Mouse (Mus musculus) CH12.LX (cell line): ENCODE data around the gene Pgls.

ENCODE experiments used
- CHD2 ChIP-seq: IDR thresholded peaks from 2 replicates; pipeline ENCODE4 v1.6.1; 2011; ENCODE audit warnings: low read length, improper control_type of control experiment
- CTCF ChIP-seq, 2 experiments: IDR thresholded peaks in 1 of 2; conservative IDR thresholded peaks in 1 of 2; 2 replicates each; pipeline ENCODE4 v1.5.1; 2011 to 2012; ENCODE audit warnings: low read depth in 2 of 2, low read length in 2 of 2, improper control_type of control experiment in 1 of 2, inconsistent platforms in 1 of 2, mild to moderate bottlenecking in 1 of 2, moderate library complexity in 1 of 2
- EP300 ChIP-seq: IDR thresholded peaks from 2 replicates; pipeline ENCODE4 v1.6.1; 2011; ENCODE audit warnings: low read length, improper control_type of control experiment
- GABPA ChIP-seq: IDR thresholded peaks from 2 replicates; pipeline ENCODE4 v1.6.1; 2012; ENCODE audit warnings: low read depth, low read length, improper control_type of control experiment, inconsistent platforms; ENCODE audit not compliant: insufficient replicate concordance
- MAX ChIP-seq: IDR thresholded peaks from 2 replicates; pipeline ENCODE4 v1.6.1; 2011; ENCODE audit warnings: low read length, improper control_type of control experiment
- MXI1 ChIP-seq: IDR thresholded peaks from 2 replicates; pipeline ENCODE4 v1.6.1; 2011; ENCODE audit warnings: mild to moderate bottlenecking, low read depth, low read length, improper control_type of control experiment
- NELFE ChIP-seq: IDR thresholded peaks from 2 replicates; pipeline ENCODE4 v1.6.1; 2011; ENCODE audit warnings: low read depth, low read length, improper control_type of control experiment
- POLR2A ChIP-seq: IDR thresholded peaks from 2 replicates; pipeline ENCODE4 v1.6.1; 2011; ENCODE audit warnings: low read depth, mild to moderate bottlenecking, improper control_type of control experiment, low read length
- RAD21 ChIP-seq: IDR thresholded peaks from 2 replicates; pipeline ENCODE4 v1.6.1; 2011; ENCODE audit warnings: low read depth, mild to moderate bottlenecking, low read length, improper control_type of control experiment, moderate library complexity
- USF2 ChIP-seq: conservative IDR thresholded peaks from 2 replicates; pipeline ENCODE4 v1.6.1; 2011; ENCODE audit warnings: low read depth, low read length, improper control_type of control experiment
- ZKSCAN1 ChIP-seq: IDR thresholded peaks from 2 replicates; pipeline ENCODE4 v1.6.1; 2012; ENCODE audit warnings: low read depth, inconsistent platforms, low read length, improper control_type of control experiment, borderline replicate concordance

- TF ChIP-seq MXI1 (no peak), EP300 (no peak), MAX (no peak), POLR2A (no peak), NELFE (no peak), RAD21 (no peak), GABPA (no peak), CTCF (conservative IDR thresholded peaks at IDR 0.05 in 1 of 2, IDR thresholded peaks at IDR 0.05 in 1 of 2; ENCODE audit: low read depth in 2 of 2, low read length in 2 of 2) (no peak), ZKSCAN1 (no peak), CHD2 (no peak), USF2 (no peak)
Observed at GRCm38 (mm10) chr8:71569366-71570290, 22.3 kb upstream of the Pgls start.
